Mouse (Mus musculus): ENCODE results near the gene Map4k1. TPM values are rescaled to one million over a fixed set of nuclear protein-coding genes. Genes with fewer than 3 reads are reported as not detected.

The Map4k1 gene
- total and polyA plus RNA-seq, 3 experiments, result 9.1 to 58.0 (median 15.9) TPM

- no peak overlapping the region for H3K4me3 ChIP-seq (ENCODE audit: low read depth, low read length)
- H3K36me3 ChIP-seq (replicated peaks), result no peaks in the 10 kb centered on the region
- peaks cover 36% of the 10 kb centered on the region for H3K4me1 ChIP-seq (ENCODE audit: insufficient read depth, low read depth, low read length)
- H3K27me3 ChIP-seq (ENCODE audit: insufficient read depth, low read length), result peaks cover 5% of the 10 kb centered on the region
- ATAC-seq (ENCODE audit: extremely low read depth, insufficient number of reproducible peaks, low FRiP score, poor library complexity, severe bottlenecking), result no peak
- no peak for DNase-seq (ENCODE audit: low spot score)
- H3K9me3 ChIP-seq (replicated peaks), result peaks cover 9% of the 10 kb centered on the region
- TF ChIP-seq POLR2AphosphoS5 (IDR thresholded peaks at IDR 0.05; ENCODE audit: insufficient replicate concordance, low read depth, low read length) (no peak), GATA2 (IDR thresholded peaks at IDR 0.05; ENCODE audit: borderline replicate concordance, low read depth, low read length) (no peak), CTCF (IDR thresholded peaks at IDR 0.05; ENCODE audit: low read depth, low read length) (peak; percentile 58)
Observed at GRCm38 (mm10) chr7:29032685-29033084, 50.8 kb downstream of the Map4k1 start.

GRCm38 (mm10) chr7:29037261-29037660 is 55.4 kb downstream of the Map4k1 start:
- TF ChIP-seq CTCF (IDR thresholded peaks at IDR 0.05; ENCODE audit: low read depth, low read length) (peak; percentile 26; the same call in 1 of the 2 replicates), GATA1 (IDR thresholded peaks at IDR 0.05; ENCODE audit: borderline replicate concordance, low read length) (no peak), GATA2 (IDR thresholded peaks at IDR 0.05; ENCODE audit: borderline replicate concordance, low read depth, low read length) (no peak), TAL1 (conservative IDR thresholded peaks at IDR 0.05; ENCODE audit: low read depth, low read length) (no peak), POLR2AphosphoS5 (IDR thresholded peaks at IDR 0.05; ENCODE audit: insufficient replicate concordance, low read depth, low read length) (no peak)
- H3K36me3 ChIP-seq (replicated peaks), result no peaks in the 10 kb centered on the region
- peaks cover 13% of the 10 kb centered on the region for H3K4me1 ChIP-seq (ENCODE audit: insufficient read depth, low read depth, low read length)
- DNase-seq (ENCODE audit: low spot score), result no peak
- no peak overlapping the region for H3K4me3 ChIP-seq (ENCODE audit: low read depth, low read length)
- H3K27me3 ChIP-seq (ENCODE audit: insufficient read depth, low read length), result peaks cover 16% of the 10 kb centered on the region
- H3K9me3 ChIP-seq (replicated peaks), result peaks cover 9% of the 10 kb centered on the region
- ATAC-seq (ENCODE audit: extremely low read depth, insufficient number of reproducible peaks, low FRiP score, poor library complexity, severe bottlenecking), result no peak

GRCm38 (mm10) chr7:29039604-29039984 is 57.7 kb downstream of the Map4k1 start:
- no peaks in the 10 kb centered on the region for H3K36me3 ChIP-seq (replicated peaks)
- no peak for TF ChIP-seq GATA1 (IDR thresholded peaks at IDR 0.05; ENCODE audit: borderline replicate concordance, low read length)
- no peak for TF ChIP-seq TAL1 (conservative IDR thresholded peaks at IDR 0.05; ENCODE audit: low read depth, low read length)
- TF ChIP-seq POLR2AphosphoS5 (IDR thresholded peaks at IDR 0.05; ENCODE audit: insufficient replicate concordance, low read depth, low read length), result no peak
- TF ChIP-seq CTCF (IDR thresholded peaks at IDR 0.05; ENCODE audit: low read depth, low read length), result peak; percentile 33; the same call in 1 of the 2 replicates
- TF ChIP-seq GATA2 (IDR thresholded peaks at IDR 0.05; ENCODE audit: borderline replicate concordance, low read depth, low read length), result no peak

GRCm38 (mm10) chr7:29039985-29040661 is 58.3 kb downstream of the Map4k1 start:
- TF ChIP-seq TAL1 (conservative IDR thresholded peaks at IDR 0.05; ENCODE audit: low read depth, low read length) (no peak), GATA1 (IDR thresholded peaks at IDR 0.05; ENCODE audit: borderline replicate concordance, low read length) (no peak), GATA2 (IDR thresholded peaks at IDR 0.05; ENCODE audit: borderline replicate concordance, low read depth, low read length) (no peak), POLR2AphosphoS5 (IDR thresholded peaks at IDR 0.05; ENCODE audit: insufficient replicate concordance, low read depth, low read length) (no peak), CTCF (IDR thresholded peaks at IDR 0.05; ENCODE audit: low read depth, low read length) (no peak)
- no peak for ATAC-seq (ENCODE audit: extremely low read depth, insufficient number of reproducible peaks, low FRiP score, poor library complexity, severe bottlenecking)

More at GRCm38 (mm10) chr7:29039604-29039984, 57.7 kb downstream of the Map4k1 start:
- Histone ChIP-seq H3K4me3 (ENCODE audit: low read depth, low read length) (peak overlapping the region; percentile 62; the same call in 1 of the 2 replicates), H3K9me3 (replicated peaks) (peaks cover 10% of the 10 kb centered on the region), H3K4me1 (ENCODE audit: insufficient read depth, low read depth, low read length) (peaks cover 14% of the 10 kb centered on the region), H3K27me3 (ENCODE audit: insufficient read depth, low read length) (peaks cover 16% of the 10 kb centered on the region)
- peak; percentile 52 for DNase-seq (ENCODE audit: low spot score)
- ATAC-seq (ENCODE audit: extremely low read depth, insufficient number of reproducible peaks, low FRiP score, poor library complexity, severe bottlenecking), result peak; percentile 28; the same call in 1 of the 2 replicates

DNA sequence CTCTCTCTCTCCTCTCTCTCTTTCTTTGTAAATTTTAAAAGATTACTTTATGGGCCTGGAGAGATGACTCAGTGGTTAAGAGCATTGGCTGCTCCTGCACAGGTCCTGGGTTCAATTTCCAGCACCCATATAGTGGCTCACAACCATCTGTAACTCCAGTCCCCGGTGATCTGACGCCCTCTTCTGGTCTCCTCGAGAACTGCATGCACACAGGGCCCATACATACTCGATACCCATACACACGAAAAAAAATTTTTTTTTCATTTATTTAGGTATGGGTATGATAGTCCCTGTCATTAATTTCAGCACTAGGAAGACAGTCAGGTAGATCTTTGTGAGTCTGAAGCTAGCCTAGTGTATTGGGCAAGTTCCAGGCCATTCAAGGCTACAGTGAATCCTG is 59.3 kb downstream of the Map4k1 start:
- TF ChIP-seq CTCF (IDR thresholded peaks at IDR 0.05; ENCODE audit: low read depth, low read length), result no peak
- TF ChIP-seq GATA1 (IDR thresholded peaks at IDR 0.05; ENCODE audit: borderline replicate concordance, low read length), result no peak
- no peak for TF ChIP-seq GATA2 (IDR thresholded peaks at IDR 0.05; ENCODE audit: borderline replicate concordance, low read depth, low read length)
- no peak for TF ChIP-seq TAL1 (conservative IDR thresholded peaks at IDR 0.05; ENCODE audit: low read depth, low read length)
- no peak for TF ChIP-seq POLR2AphosphoS5 (IDR thresholded peaks at IDR 0.05; ENCODE audit: insufficient replicate concordance, low read depth, low read length)
- ATAC-seq (ENCODE audit: extremely low read depth, insufficient number of reproducible peaks, low FRiP score, poor library complexity, severe bottlenecking), result no peak
- Histone ChIP-seq H3K4me3 (ENCODE audit: low read depth, low read length) (no peak overlapping the region), H3K4me1 (ENCODE audit: insufficient read depth, low read depth, low read length) (peaks cover 20% of the 10 kb centered on the region), H3K9me3 (replicated peaks) (peaks cover 3% of the 10 kb centered on the region), H3K27me3 (ENCODE audit: insufficient read depth, low read length) (peaks cover 11% of the 10 kb centered on the region), H3K36me3 (replicated peaks) (no peaks in the 10 kb centered on the region)
- DNase-seq (ENCODE audit: low spot score), result no peak

More at GRCm38 (mm10) chr7:29039985-29040661, 58.3 kb downstream of the Map4k1 start:
- Histone ChIP-seq H3K27me3 (ENCODE audit: insufficient read depth, low read length) (peaks cover 16% of the 10 kb centered on the region), H3K4me3 (ENCODE audit: low read depth, low read length) (peak overlapping the region; percentile 62; the same call in 1 of the 2 replicates), H3K9me3 (replicated peaks) (peaks cover 10% of the 10 kb centered on the region), H3K36me3 (replicated peaks) (no peaks in the 10 kb centered on the region), H3K4me1 (ENCODE audit: insufficient read depth, low read depth, low read length) (peaks cover 14% of the 10 kb centered on the region)
- no peak for DNase-seq (ENCODE audit: low spot score)

GRCm38 (mm10) chr7:29043016-29043673 is 61.3 kb downstream of the Map4k1 start:
- TF ChIP-seq TAL1 (conservative IDR thresholded peaks at IDR 0.05; ENCODE audit: low read depth, low read length), result no peak
- no peak for TF ChIP-seq GATA1 (IDR thresholded peaks at IDR 0.05; ENCODE audit: borderline replicate concordance, low read length)
- no peak for TF ChIP-seq GATA2 (IDR thresholded peaks at IDR 0.05; ENCODE audit: borderline replicate concordance, low read depth, low read length)
- no peak for TF ChIP-seq CTCF (IDR thresholded peaks at IDR 0.05; ENCODE audit: low read depth, low read length)
- TF ChIP-seq POLR2AphosphoS5 (IDR thresholded peaks at IDR 0.05; ENCODE audit: insufficient replicate concordance, low read depth, low read length), result no peak
- Histone ChIP-seq H3K4me1 (ENCODE audit: insufficient read depth, low read depth, low read length) (peaks cover 25% of the 10 kb centered on the region), H3K9me3 (replicated peaks) (peaks cover 3% of the 10 kb centered on the region), H3K27me3 (ENCODE audit: insufficient read depth, low read length) (peaks cover 16% of the 10 kb centered on the region), H3K36me3 (replicated peaks) (no peaks in the 10 kb centered on the region), H3K4me3 (ENCODE audit: low read depth, low read length) (no peak overlapping the region)
- DNase-seq (ENCODE audit: low spot score) (no peak), ATAC-seq (ENCODE audit: extremely low read depth, insufficient number of reproducible peaks, low FRiP score, poor library complexity, severe bottlenecking) (no peak)

All from G1E (cell line).